ENCODE assay signal across 7 mouse cellular contexts in the genomic region with DNA sequence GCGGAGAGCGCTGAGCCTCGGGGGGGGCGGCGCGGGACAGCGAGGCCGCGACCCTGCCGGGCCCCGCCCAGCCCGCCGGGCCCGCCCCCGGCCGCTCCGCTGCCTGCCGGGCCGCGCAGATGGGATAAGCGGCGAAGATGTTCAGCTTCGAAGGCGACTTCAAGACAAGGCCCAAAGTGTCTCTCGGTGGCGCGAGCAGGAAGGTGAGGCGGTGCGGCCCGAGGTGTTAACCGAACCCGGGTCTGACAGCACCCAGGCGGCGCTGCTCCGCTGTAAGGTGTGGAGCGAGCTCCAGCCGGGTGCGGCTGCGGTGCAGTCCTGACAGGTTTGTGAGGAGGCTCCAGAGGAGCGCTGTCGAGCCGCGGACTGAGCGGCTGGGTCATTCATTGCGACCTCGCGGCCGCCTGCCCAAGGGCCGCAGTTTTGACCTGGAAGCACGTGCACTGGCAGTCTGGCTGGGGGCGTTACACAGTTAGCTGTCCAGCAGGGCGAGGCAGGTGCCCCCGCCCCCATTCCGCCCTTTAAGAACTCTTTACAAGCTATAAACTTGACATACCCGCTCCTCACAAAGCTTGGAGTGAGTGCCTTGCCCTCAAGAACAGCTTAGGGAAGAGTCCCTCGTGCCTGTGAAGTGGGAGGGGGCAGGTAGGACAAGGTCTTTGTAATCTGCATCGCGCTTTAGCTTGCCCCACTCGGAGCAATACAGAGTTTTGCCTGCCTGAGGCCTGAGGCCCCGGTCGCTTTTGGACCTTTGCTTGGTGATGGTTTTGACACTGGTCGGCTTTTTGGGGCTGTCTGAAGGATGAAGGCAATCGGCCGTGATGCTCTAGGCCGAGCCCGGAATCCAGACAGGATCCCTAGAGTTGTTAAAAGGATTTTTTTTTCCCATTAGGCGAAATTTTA. TPM values are rescaled to one million over a fixed set of nuclear protein-coding genes. Genes with fewer than 3 reads are reported as not detected.
DNase-seq lines count a peak whose midpoint lies in the region; ATAC-seq lines count a peak whose summit lies in the region.

No protein-coding gene starts in this region.

- peak overlapping the region; percentile 80 for H3K9ac ChIP-seq in forebrain, embryonic 14.5 days (ENCODE audit: low read length)
- H3K9ac ChIP-seq in limb, embryonic 12.5 days (replicated peaks): peak overlapping the region; percentile 75
- H3K9ac ChIP-seq in neural tube, embryonic 12.5 days: peak overlapping the region; percentile 81

- H3K36me3 ChIP-seq in forebrain, embryonic 14.5 days (ENCODE audit: control insufficient read depth, insufficient read depth, low read length): peaks cover 5% of the 10 kb centered on the region; the same call in 1 of the 2 replicates
- H3K36me3 ChIP-seq in limb, embryonic 12.5 days: peaks cover 21% of the 10 kb centered on the region; the same call in 1 of the 2 replicates
- H3K36me3 ChIP-seq in neural tube, embryonic 12.5 days: peaks cover 9% of the 10 kb centered on the region; the same call in 1 of the 2 replicates

- peak; percentile 66 for DNase-seq in retina, embryonic 14.5 days (ENCODE audit: low spot score)
- DNase-seq in retina, postnatal 1 day: no peak
- DNase-seq in brain, embryonic 18.5 days (ENCODE audit: low read depth, low spot score): peak; percentile 6
- DNase-seq in forebrain, embryonic 14.5 days (ENCODE audit: low spot score): no peak
- DNase-seq in gastrocnemius, adult 18-20 months (ENCODE audit: low spot score): no peak

- no peaks in the 10 kb centered on the region for H3K27me3 ChIP-seq in forebrain, embryonic 14.5 days (replicated peaks; ENCODE audit: control insufficient read depth, insufficient read depth, low read length)
- no peaks in the 10 kb centered on the region for H3K27me3 ChIP-seq in limb, embryonic 12.5 days
- no peaks in the 10 kb centered on the region for H3K27me3 ChIP-seq in neural tube, embryonic 12.5 days (replicated peaks)

- WGBS in forebrain, embryonic 14.5 days: 2% methylated on average over 64 of the region's 67 CpGs
- 4% methylated on average over 67 of the region's 67 CpGs for WGBS in limb, embryonic 12.5 days
- 2% methylated on average over 64 of the region's 67 CpGs for WGBS in neural tube, embryonic 12.5 days

- H3K27ac ChIP-seq in forebrain, embryonic 14.5 days (ENCODE audit: low read depth, low read length): peak overlapping the region; percentile 95
- peak overlapping the region; percentile 90 for H3K27ac ChIP-seq in limb, embryonic 12.5 days
- peak overlapping the region; percentile 92 for H3K27ac ChIP-seq in neural tube, embryonic 12.5 days

- H3K4me1 ChIP-seq in forebrain, embryonic 14.5 days (ENCODE audit: control insufficient read depth, insufficient read depth, low read length): peaks cover 12% of the 10 kb centered on the region
- peaks cover 11% of the 10 kb centered on the region for H3K4me1 ChIP-seq in limb, embryonic 12.5 days (replicated peaks)
- H3K4me1 ChIP-seq in neural tube, embryonic 12.5 days: peaks cover 12% of the 10 kb centered on the region

- H3K4me3 ChIP-seq in forebrain, embryonic 14.5 days (ENCODE audit: low read depth, low read length): peak overlapping the region; percentile 87
- peak overlapping the region; percentile 79 for H3K4me3 ChIP-seq in limb, embryonic 12.5 days (replicated peaks)
- peak overlapping the region; percentile 81 for H3K4me3 ChIP-seq in neural tube, embryonic 12.5 days

- peak; percentile 61 for ATAC-seq in forebrain, embryonic 14.5 days
- peak; percentile 70 for ATAC-seq in limb, embryonic 12.5 days (ENCODE audit: insufficient number of reproducible peaks, insufficient read depth, low FRiP score, low TSS enrichment, low read depth)
- ATAC-seq in neural tube, embryonic 12.5 days (ENCODE audit: low FRiP score, low read depth): peak; percentile 80

- no peaks in the 10 kb centered on the region for H3K9me3 ChIP-seq in forebrain, embryonic 14.5 days (replicated peaks; ENCODE audit: control insufficient read depth, low read length)
- H3K9me3 ChIP-seq in limb, embryonic 12.5 days: no peaks in the 10 kb centered on the region
- H3K9me3 ChIP-seq in neural tube, embryonic 12.5 days: no peaks in the 10 kb centered on the region

- H3K4me2 ChIP-seq in forebrain, embryonic 14.5 days (ENCODE audit: low read length): peak overlapping the region; percentile 97
- H3K4me2 ChIP-seq in limb, embryonic 12.5 days: peak overlapping the region; percentile 95
- H3K4me2 ChIP-seq in neural tube, embryonic 12.5 days (replicated peaks): peak overlapping the region; percentile 96

RNA-seq across cellular contexts. Expression of a gene that starts 0.6 kb away (rescaled TPM):
- polyA plus RNA-seq in forebrain, embryonic 14.5 days (2014; fragmentation: Nextera tagmentation; extraction: Ambion mirVana): 20.4 and 24.9 TPM in 2 replicates
- 38.3 and 41.0 TPM in 2 replicates for polyA plus RNA-seq in limb, embryonic 12.5 days (2016; fragmentation: Nextera tagmentation; extraction: Ambion mirVana)
- polyA plus RNA-seq in neural tube, embryonic 12.5 days (2016; fragmentation: Nextera tagmentation; extraction: Ambion mirVana): 43.3 and 45.1 TPM in 2 replicates
- total RNA-seq in gastrocnemius, adult 18-20 months (2021): 10 to 100 TPM; 34.5 to 36.5 TPM

Comparison
In these comparisons a context has a peak if more than half of its experiments do, and no peak if none do; other contexts are left out.
1. DNase-seq: peak in retina, embryonic 14.5 days (single experiment) and brain, embryonic 18.5 days (single experiment); none in retina, postnatal 1 day (single experiment), forebrain, embryonic 14.5 days (single experiment) and gastrocnemius, adult 18-20 months (single experiment).
2. Peak in every context shown above with its lines, with median percentiles within 50 percentile points of each other: ATAC-seq, H3K27ac ChIP-seq, H3K4me2 ChIP-seq, H3K4me3 ChIP-seq and H3K9ac ChIP-seq.